Mouse (Mus musculus) 3T3-L1 (cell line): ENCODE measurements around the gene 2410004P03Rik.

Source experiments
- DNase-seq: peaks from one replicate; pipeline ENCODE4 v3.0.0-alpha.2; 2015; ENCODE audit warnings: low read depth, low spot score

Gene 2410004P03Rik

GRCm38 (mm10) chr12:17011100-17011870 is at the start of gene 2410004P03Rik:
TSS of gene 2410004P03Rik (minus strand) at chr12:17011727.
- DNase-seq = peak; percentile 36

GRCm38 (mm10) chr12:17061183-17061722 is 49.7 kb upstream of the 2410004P03Rik start:
- DNase-seq = no peak

DNA sequence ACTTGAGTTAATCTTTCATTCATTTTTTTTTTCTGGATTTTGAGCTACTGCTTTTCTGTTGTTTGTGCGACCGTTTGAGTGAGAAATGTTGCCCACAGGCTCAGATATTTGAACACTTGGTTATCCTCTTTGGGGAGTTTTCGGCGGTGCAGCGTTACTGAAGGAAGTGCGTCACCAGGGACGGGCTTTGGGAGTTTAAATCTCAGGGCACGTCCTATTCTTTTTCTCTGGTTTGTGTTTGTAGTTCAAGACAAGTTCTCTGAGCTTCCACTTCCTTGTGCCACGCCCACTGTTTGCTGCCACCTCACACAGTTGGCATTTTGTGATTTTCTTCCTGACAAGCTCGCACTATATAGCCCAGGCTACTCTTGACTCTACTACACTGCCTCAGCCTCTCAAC is 47.0 kb upstream of the 2410004P03Rik start:
- peak; percentile 28 for DNase-seq

DNA sequence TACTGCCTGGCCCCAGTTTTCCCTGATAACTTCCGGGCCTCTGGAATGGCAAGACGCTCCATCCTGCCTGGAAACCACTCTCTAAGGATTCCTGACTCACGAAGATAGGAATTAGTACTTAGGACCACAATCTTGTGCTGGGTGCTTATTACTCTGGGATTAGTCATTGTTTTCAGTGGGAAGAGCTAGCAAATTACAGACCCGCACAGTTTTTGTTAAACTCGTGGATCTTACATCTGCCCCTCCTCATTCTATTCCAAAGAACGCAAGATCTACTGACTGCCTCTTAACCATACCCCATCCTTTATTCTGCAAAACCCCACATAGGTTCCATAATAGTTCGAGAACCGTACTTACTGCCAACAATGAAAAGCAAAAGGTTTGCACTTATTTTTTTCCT is 45.6 kb upstream of the 2410004P03Rik start:
- peak; percentile 50 for DNase-seq

DNA sequence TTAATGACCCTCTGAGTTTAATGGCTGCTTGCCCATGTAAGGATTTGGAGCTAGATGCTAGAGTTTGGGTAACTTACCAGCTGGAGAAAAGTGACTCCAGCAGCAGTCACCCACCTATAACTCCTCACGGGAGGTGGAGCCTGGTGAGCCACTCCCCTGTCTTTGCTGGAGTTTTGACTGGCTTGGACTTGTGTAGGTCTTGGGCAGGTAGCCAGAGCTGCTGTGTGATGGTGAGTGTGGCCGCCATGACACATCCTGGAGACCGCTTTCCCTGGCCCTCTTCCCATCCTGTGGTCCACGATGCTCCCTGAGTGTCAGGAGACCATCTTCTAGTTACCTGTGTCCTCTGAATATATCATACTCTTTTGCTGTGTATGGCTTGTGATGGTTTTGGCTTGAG is 44.2 kb upstream of the 2410004P03Rik start:
- DNase-seq = peak; percentile 78

DNA sequence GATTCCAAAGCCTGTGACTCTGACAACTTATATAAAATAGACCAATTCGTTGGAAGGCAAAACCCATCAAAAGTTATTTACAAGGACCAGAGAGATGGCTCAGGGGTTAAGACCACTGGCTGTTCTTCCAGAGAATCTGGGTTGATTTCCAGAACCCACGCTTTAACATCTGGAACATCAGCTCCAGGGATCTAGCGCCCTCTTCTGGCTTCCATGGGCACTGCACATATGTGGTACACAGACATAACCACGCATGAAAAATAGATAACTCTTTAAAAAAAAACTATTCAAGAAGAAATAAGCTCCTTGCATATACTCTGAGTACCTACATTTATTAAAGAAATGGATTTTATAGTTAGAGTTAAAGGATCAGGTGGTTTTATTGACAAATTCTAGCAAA is 43.2 kb upstream of the 2410004P03Rik start:
- DNase-seq = peak; percentile 26

DNA sequence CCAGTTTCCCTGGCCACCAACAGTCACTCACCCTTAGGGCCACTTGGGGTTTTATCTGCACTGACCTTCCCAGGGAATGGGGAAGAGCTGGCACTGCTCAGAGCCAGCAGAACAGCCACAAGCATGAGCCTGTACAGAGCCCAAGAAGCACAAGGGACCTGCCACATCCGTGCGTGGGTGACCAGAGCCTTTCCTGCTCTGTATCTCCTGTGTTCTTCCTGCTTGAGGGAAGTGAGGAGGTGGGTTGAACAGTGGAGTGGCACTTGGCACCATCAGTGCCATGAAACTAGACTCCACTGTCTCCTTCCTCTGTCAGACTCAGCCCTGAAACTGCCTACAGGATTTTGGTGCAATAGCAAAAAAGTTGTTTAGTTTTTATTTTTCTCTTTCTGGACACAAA is 41.1 kb upstream of the 2410004P03Rik start:
- no peak for DNase-seq

DNA sequence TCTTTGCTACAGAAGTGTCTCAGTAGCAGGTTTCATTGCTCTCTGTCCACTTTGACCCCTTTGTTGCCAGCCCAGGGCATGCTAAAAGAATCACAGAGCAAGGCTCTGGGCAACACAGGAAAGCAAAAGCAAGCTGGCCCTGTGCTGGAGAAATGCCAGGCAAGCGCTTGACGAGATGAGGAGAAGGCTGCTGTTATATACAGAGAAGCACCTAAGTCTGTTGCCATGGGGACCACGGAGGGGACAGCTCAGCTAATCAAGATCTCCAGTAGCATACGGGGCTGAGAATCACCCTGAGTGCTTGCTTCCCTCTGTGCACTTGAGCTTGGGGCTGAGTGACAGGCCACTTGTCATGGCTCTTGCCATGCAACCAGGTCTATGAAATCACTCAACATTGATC is 39.5 kb upstream of the 2410004P03Rik start:
- DNase-seq = no peak

DNA sequence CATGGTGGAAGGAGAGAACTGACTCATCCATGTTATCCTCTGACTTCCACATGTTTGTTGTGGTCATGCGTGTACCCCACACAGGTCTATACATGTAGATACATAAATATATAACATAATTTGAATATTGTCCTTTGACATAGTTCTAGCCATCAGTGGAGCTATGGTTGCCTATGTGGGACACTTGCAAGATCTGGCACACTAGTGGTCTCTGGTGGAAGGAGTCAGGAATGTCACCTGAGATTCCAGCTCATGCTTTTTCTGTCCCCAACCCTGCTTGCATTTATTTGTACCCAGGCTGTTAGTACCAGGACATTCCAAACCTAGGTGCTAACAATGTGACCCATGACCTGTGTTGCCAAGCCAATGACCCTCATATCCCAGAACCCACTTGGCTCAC is 38.3 kb upstream of the 2410004P03Rik start:
- no peak for DNase-seq

DNA sequence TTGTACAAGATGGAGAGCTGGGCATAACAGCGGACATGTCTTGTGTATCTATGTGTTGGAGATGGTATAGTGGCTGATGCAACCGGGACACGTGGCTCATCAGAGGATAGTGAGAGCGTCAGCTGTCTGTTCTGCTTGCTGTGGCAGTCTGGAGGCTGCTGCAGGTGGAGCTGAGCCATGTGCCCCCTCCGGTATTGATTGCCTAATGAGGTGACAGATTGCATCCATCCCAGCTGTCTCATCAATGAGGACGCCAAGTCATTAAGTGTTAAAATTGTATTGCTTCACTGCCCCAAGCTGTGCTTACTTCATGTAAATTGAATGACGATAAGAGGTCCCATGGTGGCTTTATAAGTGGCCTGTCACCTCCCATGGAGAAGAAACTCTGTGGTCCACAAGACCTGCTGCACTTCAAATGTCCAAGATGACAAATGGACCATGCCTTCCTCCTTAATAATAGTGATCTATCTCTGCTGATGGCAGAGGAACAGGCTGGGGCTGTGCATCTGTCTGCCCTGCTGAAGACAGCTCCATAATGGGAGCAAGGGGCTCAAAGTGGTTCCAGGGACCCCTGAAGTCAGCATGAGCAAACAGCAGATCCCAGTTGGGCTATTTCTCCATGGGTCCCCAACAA is 37.6 kb upstream of the 2410004P03Rik start:
- DNase-seq = no peak

GRCm38 (mm10) chr12:17043311-17043710 is 31.8 kb upstream of the 2410004P03Rik start:
- no peak for DNase-seq

- DNase-seq = peak; percentile 88
These were observed 29.0 kb upstream of the 2410004P03Rik start for GRCm38 (mm10) chr12:17040567-17040966.

DNA sequence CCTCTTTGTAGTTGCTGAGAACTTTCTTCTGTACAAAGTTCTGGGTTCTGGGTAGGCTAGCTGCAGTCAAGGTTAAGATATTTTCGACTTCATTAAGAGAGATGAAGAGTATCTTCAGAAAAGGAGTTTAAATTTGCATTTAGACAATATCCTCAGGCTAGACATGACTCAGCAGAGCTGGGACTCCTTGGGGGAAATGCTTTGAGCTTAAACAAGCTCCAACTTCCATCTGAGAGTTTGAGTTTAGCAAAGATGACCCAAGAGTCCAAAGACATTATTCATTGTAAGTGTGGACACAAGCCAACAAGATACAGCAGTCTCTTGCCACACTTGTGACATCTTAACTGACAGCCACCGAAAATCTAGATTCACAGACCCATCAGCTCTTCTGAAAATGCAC is 27.9 kb upstream of the 2410004P03Rik start:
- peak; percentile 77 for DNase-seq

GRCm38 (mm10) chr12:17038246-17038645 is 26.7 kb upstream of the 2410004P03Rik start:
- DNase-seq = no peak

GRCm38 (mm10) chr12:17037053-17037610 is 25.6 kb upstream of the 2410004P03Rik start:
- DNase-seq = no peak

- DNase-seq = no peak
These were observed 25.0 kb upstream of the 2410004P03Rik start for GRCm38 (mm10) chr12:17036532-17036931.

DNA sequence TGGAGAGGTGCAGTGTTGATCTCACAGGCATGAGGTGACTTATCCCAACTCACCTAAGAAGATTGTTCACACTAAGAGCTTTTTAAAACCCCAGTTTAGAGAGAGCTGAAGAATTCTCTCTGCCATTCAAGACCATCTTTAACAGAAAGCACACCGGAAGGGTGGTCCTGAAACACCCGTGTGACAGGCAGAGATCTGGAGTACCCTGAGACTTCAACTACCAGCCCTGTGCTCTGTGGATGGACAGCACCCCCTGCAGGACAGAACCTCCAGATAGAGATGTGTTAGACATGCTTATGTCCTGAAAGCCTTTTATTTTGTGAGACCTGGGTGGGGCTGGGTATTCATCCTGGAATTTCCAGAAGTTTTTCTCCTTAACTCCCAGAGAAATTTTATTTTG is 23.6 kb upstream of the 2410004P03Rik start:
- DNase-seq = peak; percentile 45

- no peak for DNase-seq
These were observed 23.1 kb upstream of the 2410004P03Rik start for GRCm38 (mm10) chr12:17034671-17035070.

- DNase-seq = peak; percentile 36
These were observed 21.9 kb upstream of the 2410004P03Rik start for GRCm38 (mm10) chr12:17033464-17033841.

DNA sequence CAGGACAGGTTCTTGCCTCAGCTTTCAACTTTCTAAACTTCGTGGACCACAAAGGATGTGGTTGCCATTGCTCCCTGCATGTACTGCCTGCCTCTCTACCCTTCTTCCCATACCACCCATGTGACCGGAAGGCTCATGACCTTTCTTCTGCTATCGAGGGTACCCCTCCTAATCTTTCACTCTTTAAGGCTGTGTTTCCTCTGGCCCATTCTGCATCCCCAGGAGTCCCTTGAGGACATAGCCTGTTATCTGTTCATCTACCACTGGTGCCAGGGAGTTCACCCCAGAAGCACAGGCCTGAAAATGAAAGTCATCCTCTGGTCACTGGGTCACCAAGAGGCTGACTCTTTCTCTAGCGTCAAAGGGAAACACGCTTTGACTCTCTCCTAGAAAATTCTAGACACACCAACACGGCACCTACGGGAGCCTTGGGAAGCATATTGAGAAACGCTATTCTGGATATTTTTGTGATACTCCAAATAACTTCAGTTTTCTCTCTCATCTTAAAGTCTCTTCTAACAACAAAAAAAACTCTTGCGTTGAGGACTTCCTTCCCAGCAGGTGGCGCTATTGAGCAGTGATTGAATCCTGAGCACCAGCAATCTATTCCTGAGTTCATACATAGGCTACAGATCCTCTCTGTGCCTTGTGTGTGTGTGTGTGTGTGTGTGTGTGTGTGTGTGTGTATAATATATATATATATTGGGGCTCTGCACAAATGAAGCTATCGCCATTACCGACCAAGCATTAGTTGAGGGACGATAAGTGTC is 21.4 kb upstream of the 2410004P03Rik start:
- DNase-seq = peak; percentile 85

DNA sequence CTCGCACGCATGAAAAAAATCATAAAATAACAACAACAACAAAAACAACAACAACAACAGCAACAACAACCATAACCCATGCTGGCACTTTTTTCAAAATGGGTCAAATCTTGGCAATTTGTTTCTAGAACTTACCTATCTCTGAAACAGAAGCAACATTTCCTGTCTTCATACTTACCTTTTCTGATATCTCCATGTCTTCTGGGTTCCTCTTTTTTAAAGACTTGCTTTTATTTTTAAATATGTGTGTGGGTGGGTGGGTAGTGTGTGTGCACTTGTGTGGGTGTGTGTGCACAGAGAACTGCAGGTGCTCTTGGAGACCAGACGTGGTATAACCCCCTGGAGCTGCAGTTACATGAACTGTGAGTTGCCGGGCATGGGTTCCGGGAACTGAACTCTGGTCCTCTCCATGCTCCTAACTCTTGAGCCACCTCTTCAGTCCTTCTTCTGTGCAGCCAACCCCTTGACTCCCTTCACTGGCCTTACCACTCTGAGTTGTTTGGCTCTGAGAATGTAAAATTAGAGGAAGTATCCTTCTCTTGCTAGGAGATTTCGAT is 13.1 kb upstream of the 2410004P03Rik start:
- no peak for DNase-seq

- DNase-seq = no peak
These were observed 10.6 kb upstream of the 2410004P03Rik start for GRCm38 (mm10) chr12:17022145-17022544.
